Mouse (Mus musculus) right cerebral cortex, postnatal 14 days (tissue): ENCODE data around the gene Rab5if.
"Not testable (repeated sequence)": the region's sequence is repeated elsewhere in the genome, so short reads cannot be mapped to it uniquely, and the experiment has no call there.

Experiments
- DNase-seq: peaks from one replicate; pipeline ENCODE4 v3.0.0; 2022

The Rab5if gene

GRCm38 (mm10) chr2:156862772-156863486, at the start of gene Rab5if:
Gene Rab5if (plus strand): TSS chr2:156863128.
- DNase-seq = peak; percentile 99

GRCm38 (mm10) chr2:156814344-156814801, 48.6 kb upstream of the Rab5if start:
- no peak for DNase-seq

- no peak for DNase-seq
Observed at GRCm38 (mm10) chr2:156814893-156815292, 48.0 kb upstream of the Rab5if start.

- DNase-seq = no peak
Observed at GRCm38 (mm10) chr2:156815412-156815811, 47.5 kb upstream of the Rab5if start.

GRCm38 (mm10) chr2:156816116-156816515, 46.8 kb upstream of the Rab5if start:
- DNase-seq = no peak

- DNase-seq = not testable (repeated sequence)
Observed at GRCm38 (mm10) chr2:156825128-156825527, 37.8 kb upstream of the Rab5if start.

- DNase-seq = no peak
Observed at GRCm38 (mm10) chr2:156834336-156834735, 28.6 kb upstream of the Rab5if start.

GRCm38 (mm10) chr2:156838839-156839238, 24.1 kb upstream of the Rab5if start:
- DNase-seq = no peak

GRCm38 (mm10) chr2:156839319-156840191, 23.4 kb upstream of the Rab5if start, which contains the start of gene Tgif2:
Gene Tgif2 (plus strand): TSS chr2:156840007.
- peak; percentile 34 for DNase-seq

GRCm38 (mm10) chr2:156840301-156841027, 22.5 kb upstream of the Rab5if start:
- no peak for DNase-seq

- DNase-seq = peak; percentile 32
Observed at GRCm38 (mm10) chr2:156841028-156841840, 21.7 kb upstream of the Rab5if start.

- DNase-seq = no peak
Observed at GRCm38 (mm10) chr2:156841841-156842706, 20.9 kb upstream of the Rab5if start.

GRCm38 (mm10) chr2:156842711-156843110, 20.2 kb upstream of the Rab5if start:
- no peak for DNase-seq

GRCm38 (mm10) chr2:156843331-156843730, 19.6 kb upstream of the Rab5if start:
- DNase-seq = no peak

GRCm38 (mm10) chr2:156844715-156845114, 18.2 kb upstream of the Rab5if start:
- DNase-seq = no peak

- no peak for DNase-seq
Observed at GRCm38 (mm10) chr2:156847653-156848052, 15.3 kb upstream of the Rab5if start.

- no peak for DNase-seq
Observed at GRCm38 (mm10) chr2:156848526-156849182, 14.3 kb upstream of the Rab5if start.

- no peak for DNase-seq
Observed at GRCm38 (mm10) chr2:156850505-156850904, 12.4 kb upstream of the Rab5if start.

- DNase-seq = not testable (repeated sequence)
Observed at GRCm38 (mm10) chr2:156853584-156853983, 9.3 kb upstream of the Rab5if start.

GRCm38 (mm10) chr2:156853999-156854771, 8.7 kb upstream of the Rab5if start:
- peak; percentile 32 for DNase-seq
